ENCODE assay signal across 13 mouse cellular contexts in the genomic region with DNA sequence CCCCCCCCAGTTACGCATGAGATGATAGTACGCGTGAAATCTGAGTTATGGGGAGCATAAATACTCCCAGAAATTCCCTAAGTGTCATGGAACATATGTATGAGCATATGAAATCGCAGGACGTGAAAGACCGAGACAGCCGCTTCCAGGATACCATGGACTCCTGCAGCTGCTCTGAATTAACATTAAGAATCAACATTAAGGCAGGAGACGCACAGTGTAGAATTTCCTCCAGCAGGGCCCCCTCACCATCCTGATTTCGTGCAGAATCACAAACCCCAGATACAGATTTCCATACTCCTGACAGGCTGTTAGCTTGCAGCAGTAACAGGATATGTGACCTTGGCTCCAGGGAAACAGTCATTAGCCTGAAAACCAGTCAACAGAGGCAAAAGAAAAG.
A peak's percentile ranks its signal among the peaks of the same experiment; 100 is the strongest.
DNase-seq lines count a peak whose midpoint lies in the region; ATAC-seq and TF ChIP-seq lines count a peak whose summit lies in the region.
"Had no signal": no experiment of that assay in that cellular context is flagged by ENCODE, and none has a peak within 500 bp of the region (broad histone marks: within the 10 kb centered on the region; RNA-seq: fewer than 3 reads in every experiment).

No protein-coding gene starts in this region.

- intact Hi-C loops in gastrocnemius, postnatal 14 days (cut with DNase I; ENCODE audit: low total_unique reads), result no loop called here

- peaks cover 7% of the 10 kb centered on the region; the same call in 1 of the 2 replicates for H3K4me1 ChIP-seq in hindbrain, postnatal 0 days (ENCODE audit: insufficient read depth, low read length)
- H3K4me1 ChIP-seq in hindbrain, embryonic 12.5 days, result peaks cover 14% of the 10 kb centered on the region
- peaks cover 47% of the 10 kb centered on the region for H3K4me1 ChIP-seq in embryonic facial prominence, embryonic 12.5 days
- H3K4me1 ChIP-seq in limb, embryonic 13.5 days, result peaks cover 40% of the 10 kb centered on the region

- no peaks in the 10 kb centered on the region for H3K9me3 ChIP-seq in hindbrain, postnatal 0 days (ENCODE audit: low read length)
- H3K9me3 ChIP-seq in hindbrain, embryonic 12.5 days (replicated peaks), result no peaks in the 10 kb centered on the region
- no peaks in the 10 kb centered on the region for H3K9me3 ChIP-seq in embryonic facial prominence, embryonic 12.5 days
- H3K9me3 ChIP-seq in limb, embryonic 13.5 days, result no peaks in the 10 kb centered on the region
- H3K9me3 ChIP-seq: midbrain, embryonic 15.5 days; neural tube, embryonic 13.5 days had no signal

- H3K4me2 ChIP-seq in hindbrain, postnatal 0 days (ENCODE audit: low read depth, low read length), result no peak overlapping the region
- H3K4me2 ChIP-seq in hindbrain, embryonic 12.5 days (replicated peaks), result no peak overlapping the region
- 0 out of 2 replicates have a peak overlapping the region, but pooled peaks have one; percentile 17 for H3K4me2 ChIP-seq in embryonic facial prominence, embryonic 12.5 days (replicated peaks)
- H3K4me2 ChIP-seq in limb, embryonic 13.5 days (replicated peaks), result 0 out of 2 replicates have a peak overlapping the region, but pooled peaks have one; percentile 12
- H3K4me2 ChIP-seq: midbrain, embryonic 15.5 days; neural tube, embryonic 13.5 days had no signal

- no peak for ATAC-seq in hindbrain, postnatal 0 days
- ATAC-seq in hindbrain, embryonic 12.5 days (ENCODE audit: low FRiP score), result no peak
- peak; percentile 83 for ATAC-seq in embryonic facial prominence, embryonic 12.5 days (ENCODE audit: insufficient number of reproducible peaks, insufficient read depth, low FRiP score, low TSS enrichment)
- peak; percentile 76 for ATAC-seq in limb, embryonic 13.5 days (ENCODE audit: low FRiP score, low read depth)
- ATAC-seq: midbrain, embryonic 15.5 days had no signal

- H3K27ac ChIP-seq in hindbrain, postnatal 0 days, result peak overlapping the region; percentile 7; the same call in 1 of the 2 replicates
- H3K27ac ChIP-seq in hindbrain, embryonic 12.5 days, result no peak overlapping the region
- peak overlapping the region; percentile 80 for H3K27ac ChIP-seq in embryonic facial prominence, embryonic 12.5 days
- H3K27ac ChIP-seq in limb, embryonic 13.5 days, result no peak overlapping the region
- H3K27ac ChIP-seq: midbrain, embryonic 15.5 days; neural tube, embryonic 13.5 days had no signal

- no peak for TF ChIP-seq CTCF in hindbrain, postnatal 0 days (IDR thresholded peaks at IDR 0.05; ENCODE audit: low read depth)

- no peak overlapping the region for H3K4me3 ChIP-seq in hindbrain, postnatal 0 days (ENCODE audit: low read length)
- H3K4me3 ChIP-seq in hindbrain, embryonic 12.5 days, result no peak overlapping the region
- H3K4me3 ChIP-seq in embryonic facial prominence, embryonic 12.5 days, result no peak overlapping the region
- no peak overlapping the region for H3K4me3 ChIP-seq in limb, embryonic 13.5 days
- H3K4me3 ChIP-seq: midbrain, embryonic 15.5 days; neural tube, embryonic 13.5 days had no signal

- no peak overlapping the region for H3K9ac ChIP-seq in hindbrain, postnatal 0 days (replicated peaks; ENCODE audit: low read length)
- no peak overlapping the region for H3K9ac ChIP-seq in hindbrain, embryonic 12.5 days
- no peak overlapping the region for H3K9ac ChIP-seq in embryonic facial prominence, embryonic 12.5 days
- no peak overlapping the region for H3K9ac ChIP-seq in limb, embryonic 13.5 days
- H3K9ac ChIP-seq: midbrain, embryonic 15.5 days; neural tube, embryonic 13.5 days had no signal

- no peaks in the 10 kb centered on the region for H3K27me3 ChIP-seq in hindbrain, postnatal 0 days (ENCODE audit: insufficient read depth, low read length)
- no peaks in the 10 kb centered on the region for H3K27me3 ChIP-seq in hindbrain, embryonic 12.5 days
- no peaks in the 10 kb centered on the region for H3K27me3 ChIP-seq in embryonic facial prominence, embryonic 12.5 days
- no peaks in the 10 kb centered on the region; the same call in 1 of the 2 replicates for H3K27me3 ChIP-seq in limb, embryonic 13.5 days
- H3K27me3 ChIP-seq: midbrain, embryonic 15.5 days; neural tube, embryonic 13.5 days had no signal

- no peaks in the 10 kb centered on the region for H3K36me3 ChIP-seq in hindbrain, postnatal 0 days (ENCODE audit: insufficient read depth, low read length)
- H3K36me3 ChIP-seq in hindbrain, embryonic 12.5 days, result no peaks in the 10 kb centered on the region
- no peaks in the 10 kb centered on the region for H3K36me3 ChIP-seq in embryonic facial prominence, embryonic 12.5 days
- no peaks in the 10 kb centered on the region for H3K36me3 ChIP-seq in limb, embryonic 13.5 days
- H3K36me3 ChIP-seq: midbrain, embryonic 15.5 days; neural tube, embryonic 13.5 days had no signal

- WGBS in hindbrain, postnatal 0 days, result 38% methylated on average over 9 of the region's 9 CpGs
- 49% methylated on average over 9 of the region's 9 CpGs for WGBS in hindbrain, embryonic 12.5 days
- 23% methylated on average over 9 of the region's 9 CpGs for WGBS in embryonic facial prominence, embryonic 12.5 days
- WGBS in limb, embryonic 13.5 days, result 33% methylated on average over 9 of the region's 9 CpGs

- DNase-seq in hindbrain, postnatal 0 days (ENCODE audit: low spot score), result peak; percentile 32
- peak; percentile 67 for DNase-seq in embryo, embryonic 10.5 days (ENCODE audit: low spot score)
- DNase-seq in gastrocnemius, postnatal 14 days, result no peak
- no peak for DNase-seq in liver
- DNase-seq: cerebellum, postnatal 36 days; lung, postnatal 10 days; retina, postnatal 1 day; thymus, postnatal 4 days had no signal

Comparison
In these comparisons a context has a peak if more than half of its experiments do, and no peak if none do; other contexts are left out.
1. H3K27ac ChIP-seq: peak in hindbrain, postnatal 0 days (single experiment) and embryonic facial prominence, embryonic 12.5 days (single experiment); none in hindbrain, embryonic 12.5 days (single experiment) and limb, embryonic 13.5 days (single experiment).
2. ATAC-seq: peak in embryonic facial prominence, embryonic 12.5 days (single experiment) and limb, embryonic 13.5 days (single experiment); none in hindbrain, postnatal 0 days (single experiment) and hindbrain, embryonic 12.5 days (single experiment).
3. DNase-seq: peak in hindbrain, postnatal 0 days (single experiment) and embryo, embryonic 10.5 days (single experiment); none in gastrocnemius, postnatal 14 days (single experiment) and liver (single experiment).
4. H3K4me2 ChIP-seq: peak in embryonic facial prominence, embryonic 12.5 days (single experiment) and limb, embryonic 13.5 days (single experiment); none in hindbrain, postnatal 0 days (single experiment) and hindbrain, embryonic 12.5 days (single experiment).